Mouse (Mus musculus) gastrocnemius, adult 8-10 months (tissue): ENCODE measurements at regions not wholly inside any gene's neighbourhood (a gene's known extent, or its start where the extent isn't known, plus 50 kb on each side); places are given as distances from the start of the nearest gene placed in this dataset.

Experiments
- DNase-seq, 2 experiments: peaks; one replicate each; pipeline ENCODE4 v3.0.0; 2022; ENCODE audit warnings: low spot score in 2 of 2

- DNase-seq: no peak
Measured at GRCm38 (mm10) chr1:69470614-69471250, 216.3 kb downstream of the Ikzf2 start.

- no peak for DNase-seq
Measured at GRCm38 (mm10) chr1:69469158-69469901, 217.7 kb downstream of the Ikzf2 start.

GRCm38 (mm10) chr1:69466534-69467275 is 220.3 kb downstream of the Ikzf2 start:
- DNase-seq: no peak

DNA sequence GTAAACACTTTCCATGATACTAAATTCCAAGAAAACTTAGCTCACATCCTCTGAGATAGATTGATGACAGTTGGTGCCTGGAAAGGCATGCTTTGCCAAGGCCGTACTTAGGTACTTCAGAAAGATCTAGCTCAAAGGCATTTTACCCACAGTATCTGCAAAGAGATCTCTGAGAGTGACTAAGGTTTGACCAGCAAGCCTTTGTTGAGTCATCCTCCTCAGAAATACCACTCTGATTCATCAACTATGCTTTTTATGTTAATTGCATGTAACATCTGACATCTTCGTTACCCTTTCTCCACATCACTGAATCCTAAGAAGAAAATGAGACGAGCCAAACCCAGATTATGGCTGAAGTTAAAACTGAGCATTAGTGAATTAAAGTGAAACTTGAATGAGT is 225.9 kb downstream of the Ikzf2 start:
- DNase-seq: no peak

DNA sequence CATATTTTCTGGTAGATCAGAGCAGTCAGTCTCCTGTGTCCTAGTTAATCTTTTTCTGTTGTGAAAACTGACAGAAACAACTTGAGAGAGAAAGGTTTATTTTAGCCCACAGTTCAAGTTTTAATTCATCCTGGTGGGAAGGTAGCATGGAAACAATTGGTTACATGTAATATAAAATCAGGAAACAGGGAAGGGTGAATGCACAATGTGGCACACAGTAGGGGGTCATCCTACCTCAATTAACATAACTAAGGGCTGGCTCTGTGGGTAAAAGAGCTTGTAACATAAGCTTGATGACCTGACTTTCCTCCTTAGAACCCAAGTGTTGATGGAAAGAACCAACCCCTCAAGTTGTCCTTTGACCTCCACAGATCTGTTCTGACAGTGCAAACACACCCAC is 227.1 kb downstream of the Ikzf2 start:
- no peak for DNase-seq

DNA sequence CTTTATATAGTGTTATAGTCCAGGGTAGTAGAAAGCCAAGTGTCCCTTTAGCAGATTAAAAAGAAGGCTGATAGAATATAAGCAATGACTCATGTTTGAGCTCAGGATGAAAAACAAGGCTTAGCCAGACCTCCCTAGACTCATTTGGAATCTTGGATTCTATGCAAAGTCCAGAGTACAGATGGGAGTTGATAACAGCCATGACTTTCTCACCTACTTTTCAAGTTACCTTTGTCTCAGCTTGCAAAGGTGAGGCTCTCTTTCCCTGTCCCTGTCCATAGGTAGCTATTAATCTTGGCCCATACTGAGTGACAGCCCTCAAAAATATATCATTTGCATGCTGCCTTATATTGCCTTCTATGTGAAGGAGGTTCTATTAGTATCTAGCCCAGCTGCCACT is 229.6 kb downstream of the Ikzf2 start:
- DNase-seq: no peak

DNA sequence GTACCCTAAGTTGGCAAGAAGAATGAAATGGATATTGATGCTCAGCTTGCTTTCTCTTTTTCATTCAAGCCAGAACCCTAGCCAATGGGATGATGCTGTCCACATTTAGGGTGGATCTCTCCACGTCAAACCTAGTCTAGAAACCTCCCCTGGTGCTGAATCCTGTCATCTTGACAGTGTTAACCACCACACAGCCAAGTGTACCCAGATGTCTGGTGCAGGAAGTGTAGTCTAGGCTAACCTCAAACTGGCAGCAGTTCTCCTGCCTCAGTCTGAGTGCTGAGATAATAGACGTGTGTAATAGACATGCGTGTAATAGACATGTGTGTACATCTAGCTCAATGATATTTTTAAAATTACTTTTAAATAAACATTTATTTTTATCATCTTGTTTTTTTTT is 233.1 kb downstream of the Ikzf2 start:
- DNase-seq: no peak

- no peak for DNase-seq
Measured at GRCm38 (mm10) chr1:69452910-69453309, 234.1 kb downstream of the Ikzf2 start.

DNA sequence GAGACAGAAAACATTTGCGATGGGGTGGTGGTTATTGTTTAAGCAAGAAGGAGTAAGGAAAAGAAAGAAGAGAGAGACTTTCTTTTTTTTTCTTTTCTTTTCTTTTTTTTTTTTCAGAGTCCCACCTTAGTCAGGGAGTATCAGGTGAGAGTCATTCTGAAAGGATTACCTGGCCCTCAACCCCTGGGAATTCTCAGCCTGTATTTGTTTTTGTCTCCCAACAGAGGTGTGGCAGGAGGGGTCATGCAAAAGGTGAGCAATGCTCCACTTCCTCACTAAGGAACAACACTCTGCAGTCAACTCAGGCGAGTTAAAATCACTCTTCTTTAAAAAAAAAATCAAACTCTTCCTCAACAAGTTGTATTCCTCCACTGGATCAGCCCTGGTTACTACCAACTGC is 236.6 kb downstream of the Ikzf2 start:
- DNase-seq: no peak

DNA sequence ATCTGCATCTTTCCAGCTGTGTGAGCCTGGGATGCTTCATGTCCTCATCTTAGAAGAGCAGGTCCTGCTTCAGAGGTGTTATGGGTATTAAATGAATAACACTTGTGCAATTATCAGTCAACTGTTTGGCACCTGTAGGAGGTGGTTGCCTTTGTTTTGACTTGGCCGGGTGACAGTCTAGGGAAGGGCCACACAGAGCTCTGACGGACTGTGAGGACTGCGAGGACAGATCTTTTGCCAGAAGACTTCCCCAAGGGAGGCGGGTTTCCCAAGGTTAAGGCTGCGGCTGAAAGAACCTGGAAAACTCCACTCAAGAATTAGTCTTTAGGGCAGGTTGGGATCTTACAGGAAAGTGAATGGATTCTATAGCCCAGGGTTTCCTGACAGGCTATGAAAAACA is 239.8 kb downstream of the Ikzf2 start:
- no peak for DNase-seq

DNA sequence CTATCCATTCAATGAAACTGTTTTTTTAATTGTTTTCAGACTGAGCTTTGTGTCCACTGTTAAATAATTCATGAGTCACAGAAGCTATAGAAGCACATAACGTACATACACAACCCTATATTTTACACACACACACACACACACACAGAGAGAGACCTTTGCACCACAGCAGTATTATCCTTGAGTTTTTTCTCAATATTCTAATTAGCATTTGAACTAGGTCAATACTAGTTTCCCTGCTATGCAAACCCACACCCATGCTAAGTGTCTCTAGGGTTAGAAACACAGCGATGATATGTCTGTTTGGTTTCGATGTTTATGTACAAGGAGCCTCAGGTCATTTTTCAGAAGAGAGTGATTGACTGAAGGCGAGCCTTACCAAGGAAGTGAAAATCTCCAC is 242.3 kb downstream of the Ikzf2 start:
- no peak for DNase-seq

GRCm38 (mm10) chr1:69443466-69443865 is 243.6 kb downstream of the Ikzf2 start:
- no peak for DNase-seq

- DNase-seq: no peak
Measured at GRCm38 (mm10) chr1:69440564-69441334, 246.3 kb downstream of the Ikzf2 start.

GRCm38 (mm10) chr1:69437042-69437441 is 250.0 kb downstream of the Ikzf2 start:
- DNase-seq: no peak

GRCm38 (mm10) chr1:69433655-69434357 is 253.2 kb downstream of the Ikzf2 start:
- DNase-seq: no peak

- no peak for DNase-seq
Measured at GRCm38 (mm10) chr1:69430683-69431407, 256.2 kb downstream of the Ikzf2 start.

DNA sequence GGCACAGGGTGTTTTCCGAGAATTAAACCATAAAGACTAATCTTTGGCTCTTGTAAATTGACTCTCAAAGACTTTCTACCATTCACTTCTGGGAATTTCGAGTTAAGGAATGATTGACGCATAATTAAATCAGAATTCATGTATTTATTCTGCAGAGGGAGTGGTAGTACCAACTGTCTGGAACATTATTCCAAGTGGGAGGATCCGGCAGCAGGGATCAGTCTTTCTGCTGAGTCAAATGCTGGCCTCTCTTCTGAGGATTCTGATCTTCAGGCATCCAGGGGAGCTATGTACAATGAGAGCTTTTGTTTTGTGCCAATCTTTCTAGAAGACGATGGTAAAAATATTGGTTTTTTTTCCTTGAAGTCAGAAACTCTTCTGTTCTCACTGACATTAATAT is 257.4 kb downstream of the Ikzf2 start:
- no peak for DNase-seq

DNA sequence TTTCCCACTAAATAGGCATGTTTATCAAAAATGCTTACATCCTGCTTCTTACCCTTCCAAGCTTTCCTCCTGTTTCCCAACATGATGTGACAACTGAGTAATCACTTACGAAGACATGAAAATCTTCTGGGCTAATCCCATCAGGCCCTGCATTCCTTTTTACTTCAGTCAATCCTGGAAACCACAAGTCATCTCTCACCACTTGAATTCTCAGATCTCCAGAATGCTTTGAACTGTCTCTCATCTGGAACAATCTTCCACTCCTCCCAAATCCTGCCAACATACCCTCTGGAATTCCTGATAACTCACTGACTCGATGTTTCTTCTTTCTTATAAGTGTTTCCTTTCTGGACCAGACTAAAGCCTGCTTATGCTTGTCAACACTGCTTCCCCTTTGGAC is 289.4 kb downstream of the Ikzf2 start:
- no peak for DNase-seq

GRCm38 (mm10) chr1:69382374-69382773 is 274.5 kb upstream of the Erbb4 start:
- no peak for DNase-seq

- no peak for DNase-seq
Measured at GRCm38 (mm10) chr1:69379741-69380140, 271.9 kb upstream of the Erbb4 start.
